Mouse (Mus musculus) embryonic facial prominence, embryonic 13.5 days (tissue): ENCODE data around the gene Hnrnpf. TPM values are rescaled to one million over a fixed set of nuclear protein-coding genes. Genes with fewer than 3 reads are reported as not detected.

ENCODE experiments used
- ATAC-seq: fragments of 200-750 bp; cut with Nextera tagmentation; 2 replicates; pipeline ENCODE4 v1.8.0; 2017; ENCODE audit warnings: low read depth; ENCODE audit not compliant: insufficient number of reproducible peaks, insufficient read depth, low FRiP score, low TSS enrichment
- H3K27ac ChIP-seq: fragments of 300-500 bp; sonication (generic); 2 replicates; pipeline ENCODE4 v1.5.1; 2015; ENCODE audit warnings: moderate library complexity, mild to moderate bottlenecking, inconsistent platforms
- H3K27me3 ChIP-seq: fragments of 300-500 bp; sonication (generic); 2 replicates; pipeline ENCODE4 v1.6.1; 2015; ENCODE audit warnings: mild to moderate bottlenecking, inconsistent platforms
- H3K36me3 ChIP-seq: fragments of 300-500 bp; sonication (generic); 2 replicates; pipeline ENCODE4 v1.6.1; 2015; ENCODE audit warnings: mild to moderate bottlenecking, inconsistent platforms
- H3K4me1 ChIP-seq: fragments of 300-500 bp; sonication (generic); 2 replicates; pipeline ENCODE4 v1.6.1; 2015; ENCODE audit warnings: inconsistent platforms
- H3K4me2 ChIP-seq: fragments of 300-500 bp; sonication (generic); 2 replicates; pipeline ENCODE4 v1.6.1; 2015; ENCODE audit warnings: moderate library complexity, mild to moderate bottlenecking, inconsistent platforms
- H3K4me3 ChIP-seq: fragments of 300-500 bp; sonication (generic); 2 replicates; pipeline ENCODE4 v1.5.1; 2015; ENCODE audit warnings: mild to moderate bottlenecking, inconsistent platforms
- H3K9ac ChIP-seq: fragments of 300-500 bp; sonication (generic); 2 replicates; pipeline ENCODE4 v1.6.1; 2015; ENCODE audit warnings: mild to moderate bottlenecking, inconsistent platforms
- H3K9me3 ChIP-seq: fragments of 300-500 bp; sonication (generic); 2 replicates; pipeline ENCODE4 v1.6.1; 2016; ENCODE audit warnings: inconsistent platforms
- WGBS: fragments of 180-500 bp; shearing (Covaris S2); methylation state at CpG from one replicate; pipeline ENCODE4 v1.1.7; 2015; ENCODE audit warnings: mixed read lengths; 5-methylcytosine and 5-hydroxymethylcytosine counted together
- microRNA-seq: library from miRNA; unstranded; fragments of <30 nt; microRNA quantifications from one replicate; pipeline ENCODE4, GENCODE M21; 2016
- polyA plus RNA-seq: library from polyadenylated mRNA; unstranded; fragments of >200 nt; fragmentation: Nextera tagmentation; extraction: Ambion mirVana; gene quantifications from 2 replicates; pipeline ENCODE4 v1.2.1, GENCODE M21; 2015

Gene Hnrnpf
- polyA plus RNA-seq, 1 experiment from 2014 or later: 612 TPM

- ATAC-seq: no peak
- Histone ChIP-seq H3K4me3 (no peak overlapping the region), H3K4me1 (peaks cover 5% of the 10 kb centered on the region; the same call in 1 of the 2 replicates), H3K9ac (no peak overlapping the region), H3K36me3 (no peaks in the 10 kb centered on the region), H3K4me2 (no peak overlapping the region), H3K27me3 (0 out of 2 replicates have a peak, but pooled peaks cover 2% of the 10 kb centered on the region), H3K9me3 (0 out of 2 replicates have a peak, but pooled peaks cover 2% of the 10 kb centered on the region), H3K27ac (no peak overlapping the region)
- WGBS: 21% methylated on average over 14 of the region's 14 CpGs
Observed at GRCm38 (mm10) chr6:117956851-117957501, 56.9 kb downstream of the Hnrnpf start.

- WGBS: 79% methylated on average over 3 of the region's 3 CpGs
- Histone ChIP-seq H3K9ac (no peak overlapping the region), H3K36me3 (no peaks in the 10 kb centered on the region), H3K9me3 (no peaks in the 10 kb centered on the region), H3K27me3 (no peaks in the 10 kb centered on the region), H3K4me3 (no peak overlapping the region), H3K4me2 (no peak overlapping the region), H3K27ac (no peak overlapping the region), H3K4me1 (no peaks in the 10 kb centered on the region)
- no peak for ATAC-seq
Observed at GRCm38 (mm10) chr6:117963201-117963600, 63.1 kb downstream of the Hnrnpf start.

GRCm38 (mm10) chr6:117966729-117967128 is 66.6 kb downstream of the Hnrnpf start:
- WGBS: 31% methylated on average over 9 of the region's 9 CpGs
- ATAC-seq: no peak

More at GRCm38 (mm10) chr6:117966729-117967128, 66.6 kb downstream of the Hnrnpf start:
- no peaks in the 10 kb centered on the region for H3K4me1 ChIP-seq
- H3K9ac ChIP-seq: no peak overlapping the region
- H3K27ac ChIP-seq: no peak overlapping the region
- no peaks in the 10 kb centered on the region for H3K9me3 ChIP-seq
- H3K36me3 ChIP-seq: no peaks in the 10 kb centered on the region
- no peak overlapping the region for H3K4me3 ChIP-seq
- H3K4me2 ChIP-seq: no peak overlapping the region
- H3K27me3 ChIP-seq: no peaks in the 10 kb centered on the region

Small RNAs within 50 kb of the gene (microRNA-seq; reads per million reads assigned to microRNA genes)
- not detected for gene Gm25535

Other genes with a start within 250 kb of the Hnrnpf start
- 167 and 180 TPM in 2 replicates for gene Zfp637, start 59.1 kb upstream of the Hnrnpf start, polyA plus RNA-seq
- gene Zfp239, start 38.2 kb upstream of the Hnrnpf start, polyA plus RNA-seq: 15.5 and 17.1 TPM in 2 replicates
- 2.4 and 5.4 TPM in 2 replicates for gene Fxyd4, start 37.4 kb downstream of the Hnrnpf start, polyA plus RNA-seq
- 0.10 TPM in 1 of 2 replicates, not detected in the other for gene Rasgef1a, start 111.1 kb downstream of the Hnrnpf start, polyA plus RNA-seq
- 14.7 and 16.1 TPM in 2 replicates for gene Csgalnact2, start 238.8 kb downstream of the Hnrnpf start, polyA plus RNA-seq